8 mouse cellular contexts compared by ENCODE assay signal in the genomic region with DNA sequence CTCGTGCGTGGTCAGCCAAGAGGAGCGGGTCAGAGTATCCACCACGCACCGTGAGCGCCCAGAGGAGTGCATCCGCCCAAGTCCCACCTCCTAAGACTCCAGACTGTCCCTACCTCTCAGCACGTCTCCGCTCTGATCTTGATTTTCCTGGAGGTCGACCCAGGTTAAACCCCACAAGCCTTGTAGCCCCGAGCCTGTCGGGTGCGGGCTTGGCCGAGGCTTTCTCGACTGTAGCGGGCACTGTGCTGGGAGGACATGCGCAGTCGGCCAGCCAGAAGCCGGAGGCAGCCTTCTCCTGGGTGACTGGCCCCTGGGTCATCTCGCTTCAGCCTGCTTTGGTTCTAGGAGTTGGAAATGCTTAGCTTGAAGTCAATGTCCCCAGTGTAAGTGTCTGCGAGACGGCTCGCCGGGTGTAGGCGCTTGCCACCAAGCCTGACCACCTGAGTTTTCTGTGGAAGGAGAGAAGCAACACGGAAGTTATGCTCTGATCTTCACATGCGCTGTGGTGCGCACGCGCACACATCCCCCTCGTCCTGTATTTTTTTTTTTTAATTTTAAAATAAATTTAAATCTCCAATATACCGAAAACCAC. TPM values are rescaled to one million over a fixed set of nuclear protein-coding genes. Genes with fewer than 3 reads are reported as not detected.
DNase-seq lines count a peak whose midpoint lies in the region; ATAC-seq and TF ChIP-seq lines count a peak whose summit lies in the region.

No protein-coding gene starts in this region.

- H3K27ac ChIP-seq in bone marrow macrophage, adult 2 months (ENCODE audit: insufficient read depth, low read depth, low read length): no peak overlapping the region
- no peak overlapping the region for H3K27ac ChIP-seq in forebrain, embryonic 13.5 days
- H3K27ac ChIP-seq in intestine, embryonic 16.5 days (ENCODE audit: low read length): no peak overlapping the region; the same call in 1 of the 2 replicates
- H3K27ac ChIP-seq in liver, adult 2 months (replicated peaks; ENCODE audit: insufficient read depth, low read depth, low read length): no peak overlapping the region
- no peak overlapping the region for H3K27ac ChIP-seq in neural tube, embryonic 13.5 days (replicated peaks)

- WGBS in forebrain, embryonic 13.5 days: 20% methylated on average over 32 of the region's 32 CpGs
- WGBS in intestine, embryonic 16.5 days: 18% methylated on average over 32 of the region's 32 CpGs
- WGBS in liver, adult 2 months: 15% methylated on average over 32 of the region's 32 CpGs
- 17% methylated on average over 32 of the region's 32 CpGs for WGBS in neural tube, embryonic 13.5 days

- peak overlapping the region; percentile 93 for H3K4me2 ChIP-seq in forebrain, embryonic 13.5 days
- peak overlapping the region; percentile 98 for H3K4me2 ChIP-seq in intestine, embryonic 16.5 days (ENCODE audit: low read depth, low read length)
- H3K4me2 ChIP-seq in neural tube, embryonic 13.5 days: peak overlapping the region; percentile 96

- H3K4me1 ChIP-seq in bone marrow macrophage, adult 2 months (ENCODE audit: control insufficient read depth, insufficient read depth, low read length): no peaks in the 10 kb centered on the region
- H3K4me1 ChIP-seq in forebrain, embryonic 13.5 days: peaks cover 11% of the 10 kb centered on the region
- peaks cover 14% of the 10 kb centered on the region for H3K4me1 ChIP-seq in intestine, embryonic 16.5 days (ENCODE audit: control insufficient read depth, insufficient read depth, low read length)
- no peaks in the 10 kb centered on the region; the same call in 1 of the 2 replicates for H3K4me1 ChIP-seq in liver, adult 2 months (ENCODE audit: control insufficient read depth, insufficient read depth, low read length)
- H3K4me1 ChIP-seq in neural tube, embryonic 13.5 days (replicated peaks): peaks cover 14% of the 10 kb centered on the region

- H3K9me3 ChIP-seq in forebrain, embryonic 13.5 days (replicated peaks): no peaks in the 10 kb centered on the region
- H3K9me3 ChIP-seq in intestine, embryonic 16.5 days (ENCODE audit: control insufficient read depth, low read length): no peaks in the 10 kb centered on the region
- no peaks in the 10 kb centered on the region for H3K9me3 ChIP-seq in neural tube, embryonic 13.5 days

- DNase-seq in left cerebral cortex, adult 18-20 months (ENCODE audit: low spot score in 2 of 2): peak; percentile 28 to 50
- DNase-seq in left cerebral cortex, adult 11 months (ENCODE audit: low spot score): no peak
- peak; percentile 71 for DNase-seq in liver, adult 2 months (ENCODE audit: extremely low read depth, low read depth, low spot score)
- no peak for DNase-seq in B cell, adult 2 months

- TF ChIP-seq POLR2A in bone marrow macrophage, adult 2 months (IDR thresholded peaks at IDR 0.05; ENCODE audit: borderline replicate concordance, low read depth, low read length): no peak
- TF ChIP-seq POLR2A in liver, adult 2 months (IDR thresholded peaks at IDR 0.05; ENCODE audit: extremely low read depth, insufficient read depth, low read length): no peak

- H3K9ac ChIP-seq in forebrain, embryonic 13.5 days: peak overlapping the region; percentile 70
- peak overlapping the region; percentile 69 for H3K9ac ChIP-seq in intestine, embryonic 16.5 days (ENCODE audit: low read depth, low read length)
- peak overlapping the region; percentile 49 for H3K9ac ChIP-seq in liver, adult 2 months (ENCODE audit: low read depth, low read length)
- H3K9ac ChIP-seq in neural tube, embryonic 13.5 days: peak overlapping the region; percentile 71

- H3K36me3 ChIP-seq in forebrain, embryonic 13.5 days (ENCODE audit: poor library complexity, severe bottlenecking): no peaks in the 10 kb centered on the region
- no peaks in the 10 kb centered on the region for H3K36me3 ChIP-seq in intestine, embryonic 16.5 days (ENCODE audit: control insufficient read depth, insufficient read depth, low read length)
- H3K36me3 ChIP-seq in liver, adult 2 months (ENCODE audit: control insufficient read depth, insufficient read depth, low read length): no peaks in the 10 kb centered on the region
- H3K36me3 ChIP-seq in neural tube, embryonic 13.5 days: no peaks in the 10 kb centered on the region

- H3K4me3 ChIP-seq in bone marrow macrophage, adult 2 months (ENCODE audit: insufficient read depth, low read length): peak overlapping the region; percentile 41
- peak overlapping the region; percentile 52 for H3K4me3 ChIP-seq in forebrain, embryonic 13.5 days
- peak overlapping the region; percentile 54 for H3K4me3 ChIP-seq in intestine, embryonic 16.5 days (ENCODE audit: low read length)
- H3K4me3 ChIP-seq in liver, adult 2 months (ENCODE audit: insufficient read depth, low read depth, low read length): peak overlapping the region; percentile 58
- H3K4me3 ChIP-seq in neural tube, embryonic 13.5 days: peak overlapping the region; percentile 51

- no peaks in the 10 kb centered on the region for H3K79me2 ChIP-seq in liver, adult 2 months (ENCODE audit: control insufficient read depth, insufficient read depth, low read length)

- TF ChIP-seq CTCF in bone marrow macrophage, adult 2 months (IDR thresholded peaks at IDR 0.05; ENCODE audit: low read depth, low read length): no peak
- TF ChIP-seq CTCF in liver, adult 2 months (IDR thresholded peaks at IDR 0.05; ENCODE audit: low read depth, low read length): no peak

- ATAC-seq in forebrain, embryonic 13.5 days: peak; percentile 55
- peak; percentile 17 for ATAC-seq in intestine, embryonic 16.5 days
- ATAC-seq in neural tube, embryonic 13.5 days (ENCODE audit: low read depth): peak; percentile 70

- peaks cover 12% of the 10 kb centered on the region; the same call in 1 of the 2 replicates for H3K27me3 ChIP-seq in forebrain, embryonic 13.5 days
- no peaks in the 10 kb centered on the region for H3K27me3 ChIP-seq in intestine, embryonic 16.5 days (replicated peaks; ENCODE audit: control insufficient read depth, insufficient read depth, low read length)
- H3K27me3 ChIP-seq in liver, adult 2 months (ENCODE audit: control insufficient read depth, insufficient read depth, low read length): no peaks in the 10 kb centered on the region
- H3K27me3 ChIP-seq in neural tube, embryonic 13.5 days: peaks cover 10% of the 10 kb centered on the region

RNA-seq across cellular contexts. Expression of a gene that starts 50.2 kb away (rescaled TPM):
- total RNA-seq in left cerebral cortex, adult 18-20 months (2021): 10 to 100 TPM; 44.8 to 45.0 TPM
- not detected in 2 replicates for polyA plus RNA-seq in bone marrow macrophage, adult 2 months (2012; ENCODE audit: insufficient read depth, insufficient read length, missing spikeins)
- 1.2 and 1.7 TPM in 2 replicates for polyA plus RNA-seq in forebrain, embryonic 13.5 days (2015; fragmentation: Nextera tagmentation; extraction: Ambion mirVana)
- polyA plus RNA-seq in intestine, embryonic 16.5 days (2015; fragmentation: Nextera tagmentation; extraction: Ambion mirVana): 0.15 and 0.16 TPM in 2 replicates
- total RNA-seq in liver, adult 2 months (2014; rRNA removed): 0.55 and 0.74 TPM in 2 replicates
- 0.46 and 1.7 TPM in 2 replicates for polyA plus RNA-seq in liver, adult 2 months (2012; rRNA removed)
- polyA plus RNA-seq in neural tube, embryonic 13.5 days (2015; fragmentation: Nextera tagmentation; extraction: Ambion mirVana): 4.2 and 5.2 TPM in 2 replicates

Comparison
In these comparisons a context has a peak if more than half of its experiments do, and no peak if none do; other contexts are left out.
1. DNase-seq: peak in left cerebral cortex, adult 18-20 months (2 of 2) and liver, adult 2 months (single experiment); none in left cerebral cortex, adult 11 months (single experiment) and B cell, adult 2 months (0 of 2).
2. ATAC-seq: peak in every context shown above with its lines; median percentile 70 in neural tube, embryonic 13.5 days; 55 in forebrain, embryonic 13.5 days; 17 in intestine, embryonic 16.5 days.
3. Peak in every context shown above with its lines, with median percentiles within 50 percentile points of each other: H3K4me3 ChIP-seq, H3K4me2 ChIP-seq and H3K9ac ChIP-seq.